Mouse (Mus musculus): ENCODE measurements at regions not wholly inside any gene's neighbourhood (a gene's known extent, or its start where the extent isn't known, plus 50 kb on each side); places are given as distances from the start of the nearest gene placed in this dataset.

DNA sequence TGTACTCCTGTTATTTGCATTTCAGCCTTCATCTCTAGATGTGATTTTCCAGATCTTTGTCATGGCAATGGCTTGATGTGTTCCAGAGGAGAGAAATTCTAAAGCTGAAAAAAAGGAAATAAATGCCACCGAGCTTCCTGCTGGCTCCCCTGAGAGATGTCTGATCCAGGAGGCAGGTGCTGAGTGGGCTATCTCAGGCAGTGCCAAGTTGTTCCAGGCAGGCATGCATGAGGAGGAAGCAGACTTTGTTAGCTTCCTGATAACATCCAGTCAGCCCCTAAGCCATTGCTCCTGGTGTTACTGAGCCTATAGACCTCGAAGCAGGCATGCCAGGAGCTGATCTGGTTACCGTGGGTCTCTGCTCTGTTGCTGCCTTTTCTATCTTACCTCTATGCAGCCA lies 251.7 kb upstream of the Pkdcc start:
- TF ChIP-seq JUND (conservative IDR thresholded peaks at IDR 0.05; ENCODE audit: low read depth, low read length) = no peak
- no peak for TF ChIP-seq GABPA (IDR thresholded peaks at IDR 0.05; ENCODE audit: insufficient replicate concordance, low read depth, low read length)
- no peak for TF ChIP-seq NRF1 (IDR thresholded peaks at IDR 0.05; ENCODE audit: low read depth, low read length)
- TF ChIP-seq PAX5 (IDR thresholded peaks at IDR 0.05; ENCODE audit: low read length) = no peak
- no peak for TF ChIP-seq MYC (IDR thresholded peaks at IDR 0.05; ENCODE audit: low read depth, low read length)
- TF ChIP-seq RAD21 (IDR thresholded peaks at IDR 0.05; ENCODE audit: low read depth, low read length) = no peak
- no peak for TF ChIP-seq KAT2A (IDR thresholded peaks at IDR 0.05; ENCODE audit: insufficient replicate concordance, low read length)
- TF ChIP-seq ZC3H11A (IDR thresholded peaks at IDR 0.05; ENCODE audit: low read depth, low read length) = no peak
- Histone ChIP-seq H3K4me3 (replicated peaks in 1 of 3; ENCODE audit: low read depth in 2 of 3, low read length in 2 of 3, poor library complexity in 1 of 3) (no peak overlapping the region), H3K9me3 (replicated peaks; ENCODE audit: low read length) (no peaks in the 10 kb centered on the region), H3K4me1 (ENCODE audit: control insufficient read depth in 1 of 2, insufficient read depth in 2 of 2) (no peaks in the 10 kb centered on the region), H3K27ac (ENCODE audit: insufficient read depth, low read depth) (no peak overlapping the region), H3K9ac (ENCODE audit: insufficient read depth, low read depth) (no peak overlapping the region), H3K79me2 (replicated peaks; ENCODE audit: control insufficient read depth, extremely low read depth, insufficient read depth, poor library complexity, severe bottlenecking) (no peaks in the 10 kb centered on the region), H3K4me2 (ENCODE audit: insufficient read depth, low read depth, poor library complexity, severe bottlenecking) (no peak overlapping the region), H3K36me3 (replicated peaks in 1 of 2; ENCODE audit: control insufficient read depth in 1 of 2, insufficient read depth in 1 of 2, low read length in 1 of 2) (no peaks in the 10 kb centered on the region), H3K27me3 (replicated peaks) (peaks cover 31% of the 10 kb centered on the region)
- DNase-seq (ENCODE audit: extremely low read depth) = no peak
- in situ Hi-C loops (cut with MboI; ENCODE audit: low pct_ligation_motif_present, low pct_unique_long_range_greater_than_20kb, low sequenced_read_pairs) (loop anchor here (25.0 kb wide), 1 partner anchor 1776 kb away; no protein-coding TSS in a partner anchor), dilution Hi-C loops (cut with MboI; ENCODE audit: extremely low pct_ligation_motif_present, extremely low pct_unique_long_range_greater_than_20kb, low sequenced_read_pairs) (no loop called here)

DNA sequence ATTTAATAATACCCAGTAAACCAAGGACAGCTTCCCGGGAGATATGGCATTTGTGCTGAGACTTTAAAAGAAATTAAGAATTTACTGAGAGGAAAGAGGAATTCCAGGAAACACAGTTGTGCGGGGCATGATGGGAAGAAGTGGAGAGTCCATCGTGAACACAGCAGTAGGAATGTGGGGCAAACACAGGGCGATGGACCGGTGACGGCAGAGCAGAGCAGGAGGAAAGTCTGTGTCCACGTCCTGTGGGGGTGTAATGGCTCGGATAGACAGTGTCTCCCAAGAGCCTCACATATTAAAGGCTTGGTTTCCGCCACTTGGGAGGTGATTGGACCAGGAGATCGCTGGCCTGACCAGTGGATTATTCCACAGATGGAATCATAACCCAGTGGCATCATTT lies 215.4 kb upstream of the Pkdcc start:
- H3K9ac ChIP-seq (ENCODE audit: insufficient read depth, low read depth) = no peak overlapping the region
- no peaks in the 10 kb centered on the region for H3K4me1 ChIP-seq (ENCODE audit: control insufficient read depth in 1 of 2, insufficient read depth in 2 of 2)
- peaks cover 35% of the 10 kb centered on the region for H3K27me3 ChIP-seq (replicated peaks)
- no peak for TF ChIP-seq NRF1 (IDR thresholded peaks at IDR 0.05; ENCODE audit: low read depth, low read length)
- TF ChIP-seq ZMIZ1 (IDR thresholded peaks at IDR 0.05; ENCODE audit: low read depth, low read length) = no peak
- no peak for TF ChIP-seq KAT2A (IDR thresholded peaks at IDR 0.05; ENCODE audit: insufficient replicate concordance, low read length)
- TF ChIP-seq CHD2 (IDR thresholded peaks at IDR 0.05; ENCODE audit: low read length) = no peak
- no peak for TF ChIP-seq PAX5 (IDR thresholded peaks at IDR 0.05; ENCODE audit: low read length)
- no peak for TF ChIP-seq CTCF (conservative IDR thresholded peaks at IDR 0.05 in 1 of 2, IDR thresholded peaks at IDR 0.05 in 1 of 2; ENCODE audit: low read depth in 2 of 2, low read length in 2 of 2)
- no peak for TF ChIP-seq SIN3A (IDR thresholded peaks at IDR 0.05; ENCODE audit: low read length)
- no peak for TF ChIP-seq RAD21 (IDR thresholded peaks at IDR 0.05; ENCODE audit: low read depth, low read length)
- no peak for TF ChIP-seq BHLHE40 (IDR thresholded peaks at IDR 0.05; ENCODE audit: low read depth, low read length)
- no peak for TF ChIP-seq EP300 (IDR thresholded peaks at IDR 0.05; ENCODE audit: low read length)
- TF ChIP-seq USF2 (conservative IDR thresholded peaks at IDR 0.05; ENCODE audit: low read depth, low read length) = no peak
- TF ChIP-seq ELF1 (IDR thresholded peaks at IDR 0.05; ENCODE audit: low read depth, low read length) = no peak
- no peak for TF ChIP-seq RCOR1 (conservative IDR thresholded peaks at IDR 0.05; ENCODE audit: low read depth, low read length)
- dilution Hi-C loops (cut with MboI; ENCODE audit: extremely low pct_ligation_motif_present, extremely low pct_unique_long_range_greater_than_20kb, low sequenced_read_pairs) = no loop called here
- no peaks in the 10 kb centered on the region for H3K79me2 ChIP-seq (replicated peaks; ENCODE audit: control insufficient read depth, extremely low read depth, insufficient read depth, poor library complexity, severe bottlenecking)
- no peaks in the 10 kb centered on the region for H3K9me3 ChIP-seq (replicated peaks; ENCODE audit: low read length)
- H3K4me3 ChIP-seq (replicated peaks in 1 of 3; ENCODE audit: low read depth in 2 of 3, low read length in 2 of 3, poor library complexity in 1 of 3) = no peak overlapping the region
- H3K36me3 ChIP-seq (replicated peaks in 1 of 2; ENCODE audit: control insufficient read depth in 1 of 2, insufficient read depth in 1 of 2, low read length in 1 of 2) = no peaks in the 10 kb centered on the region
- no peak overlapping the region for H3K4me2 ChIP-seq (ENCODE audit: insufficient read depth, low read depth, poor library complexity, severe bottlenecking)
- in situ Hi-C loops (cut with MboI; ENCODE audit: low pct_ligation_motif_present, low pct_unique_long_range_greater_than_20kb, low sequenced_read_pairs) = no loop called here
- no peak overlapping the region for H3K27ac ChIP-seq (ENCODE audit: insufficient read depth, low read depth)
- no peak for DNase-seq (ENCODE audit: extremely low read depth)

All from CH12.LX (cell line).